Mouse (Mus musculus): ENCODE results near the gene Bcap31.

- TF ChIP-seq CTCF (IDR thresholded peaks at IDR 0.05; ENCODE audit: low read depth, low read length) (no peak), POLR2A (IDR thresholded peaks at IDR 0.05; ENCODE audit: extremely low read depth, insufficient read depth, low read length) (no peak)
Measured at GRCm38 (mm10) chrX:73673619-73673967, 42.4 kb downstream of the Bcap31 start.
